Mouse (Mus musculus): Measurements from ENCODE around the gene Izumo4. TPM values are rescaled to one million over a fixed set of nuclear protein-coding genes. Genes with fewer than 3 reads are reported as not detected.

The Izumo4 gene
- polyA plus RNA-seq, 1 experiment, result 39.5 TPM

GRCm38 (mm10) chr10:80697393-80697787 is 4.6 kb upstream of the Izumo4 start:
- Histone ChIP-seq H3K27ac (ENCODE audit: insufficient read depth, low read depth, low read length) (no peak overlapping the region), H3K27me3 (replicated peaks; ENCODE audit: control insufficient read depth, insufficient read depth, low read length) (no peaks in the 10 kb centered on the region), H3K36me3 (ENCODE audit: control insufficient read depth, insufficient read depth, low read length) (no peaks in the 10 kb centered on the region), H3K4me1 (ENCODE audit: control insufficient read depth, insufficient read depth, low read length) (peaks cover 41% of the 10 kb centered on the region), H3K4me3 (ENCODE audit: insufficient read depth, low read depth, low read length) (no peak overlapping the region)
- no peak for TF ChIP-seq CTCF (conservative IDR thresholded peaks at IDR 0.05; ENCODE audit: insufficient read depth, insufficient read length, low read depth, low read length)
- no peak for TF ChIP-seq POLR2A (IDR thresholded peaks at IDR 0.05; ENCODE audit: low read depth, low read length)
- WGBS, result 85% methylated on average over 8 of the region's 8 CpGs
- DNase-seq, result no peak

GRCm38 (mm10) chr10:80697812-80698211 is 4.2 kb upstream of the Izumo4 start:
- H3K36me3 ChIP-seq (ENCODE audit: control insufficient read depth, insufficient read depth, low read length), result no peaks in the 10 kb centered on the region
- no peak for DNase-seq
- no peak overlapping the region for H3K4me3 ChIP-seq (ENCODE audit: insufficient read depth, low read depth, low read length)
- 92% methylated on average over 9 of the region's 9 CpGs for WGBS
- H3K4me1 ChIP-seq (ENCODE audit: control insufficient read depth, insufficient read depth, low read length), result peaks cover 38% of the 10 kb centered on the region
- H3K27me3 ChIP-seq (replicated peaks; ENCODE audit: control insufficient read depth, insufficient read depth, low read length), result no peaks in the 10 kb centered on the region
- TF ChIP-seq POLR2A (IDR thresholded peaks at IDR 0.05; ENCODE audit: low read depth, low read length) (no peak), CTCF (conservative IDR thresholded peaks at IDR 0.05; ENCODE audit: insufficient read depth, insufficient read length, low read depth, low read length) (no peak)
- no peak overlapping the region for H3K27ac ChIP-seq (ENCODE audit: insufficient read depth, low read depth, low read length)

- H3K36me3 ChIP-seq (ENCODE audit: control insufficient read depth, insufficient read depth, low read length), result no peaks in the 10 kb centered on the region
- TF ChIP-seq POLR2A (IDR thresholded peaks at IDR 0.05; ENCODE audit: low read depth, low read length) (no peak), CTCF (conservative IDR thresholded peaks at IDR 0.05; ENCODE audit: insufficient read depth, insufficient read length, low read depth, low read length) (no peak)
- no peak overlapping the region for H3K27ac ChIP-seq (ENCODE audit: insufficient read depth, low read depth, low read length)
- WGBS, result 88% methylated on average over 9 of the region's 9 CpGs
- no peak overlapping the region for H3K4me3 ChIP-seq (ENCODE audit: insufficient read depth, low read depth, low read length)
- peaks cover 35% of the 10 kb centered on the region for H3K4me1 ChIP-seq (ENCODE audit: control insufficient read depth, insufficient read depth, low read length)
- no peaks in the 10 kb centered on the region for H3K27me3 ChIP-seq (replicated peaks; ENCODE audit: control insufficient read depth, insufficient read depth, low read length)
- DNase-seq, result no peak
Measured at GRCm38 (mm10) chr10:80698605-80699004, 3.4 kb upstream of the Izumo4 start.

GRCm38 (mm10) chr10:80700038-80700504 is 1.9 kb upstream of the Izumo4 start:
- TF ChIP-seq CTCF (conservative IDR thresholded peaks at IDR 0.05; ENCODE audit: insufficient read depth, insufficient read length, low read depth, low read length) (no peak), POLR2A (IDR thresholded peaks at IDR 0.05; ENCODE audit: low read depth, low read length) (no peak)
- no peaks in the 10 kb centered on the region for H3K36me3 ChIP-seq (ENCODE audit: control insufficient read depth, insufficient read depth, low read length)
- no peak overlapping the region for H3K27ac ChIP-seq (ENCODE audit: insufficient read depth, low read depth, low read length)
- no peak for DNase-seq
- H3K4me3 ChIP-seq (ENCODE audit: insufficient read depth, low read depth, low read length), result no peak overlapping the region
- WGBS, result 85% methylated on average over 7 of the region's 7 CpGs
- no peaks in the 10 kb centered on the region for H3K27me3 ChIP-seq (replicated peaks; ENCODE audit: control insufficient read depth, insufficient read depth, low read length)
- H3K4me1 ChIP-seq (ENCODE audit: control insufficient read depth, insufficient read depth, low read length), result peaks cover 25% of the 10 kb centered on the region

GRCm38 (mm10) chr10:80700732-80701131 is 1.3 kb upstream of the Izumo4 start:
- no peaks in the 10 kb centered on the region for H3K27me3 ChIP-seq (replicated peaks; ENCODE audit: control insufficient read depth, insufficient read depth, low read length)
- H3K4me3 ChIP-seq (ENCODE audit: insufficient read depth, low read depth, low read length), result no peak overlapping the region
- TF ChIP-seq CTCF (conservative IDR thresholded peaks at IDR 0.05; ENCODE audit: insufficient read depth, insufficient read length, low read depth, low read length) (no peak), POLR2A (IDR thresholded peaks at IDR 0.05; ENCODE audit: low read depth, low read length) (no peak)
- 39% methylated on average over 4 of the region's 4 CpGs for WGBS
- H3K27ac ChIP-seq (ENCODE audit: insufficient read depth, low read depth, low read length), result no peak overlapping the region
- no peak for DNase-seq
- H3K36me3 ChIP-seq (ENCODE audit: control insufficient read depth, insufficient read depth, low read length), result no peaks in the 10 kb centered on the region
- peaks cover 21% of the 10 kb centered on the region for H3K4me1 ChIP-seq (ENCODE audit: control insufficient read depth, insufficient read depth, low read length)

GRCm38 (mm10) chr10:80702536-80703390 is 779 bp downstream of the Izumo4 start:
- WGBS, result 3% methylated on average over 47 of the region's 47 CpGs
- peak overlapping the region; percentile 68; the same call in 1 of the 2 replicates for H3K27ac ChIP-seq (ENCODE audit: insufficient read depth, low read depth, low read length)
- peak; percentile 98 for DNase-seq
- H3K4me3 ChIP-seq (ENCODE audit: insufficient read depth, low read depth, low read length), result peak overlapping the region; percentile 62
- no peaks in the 10 kb centered on the region; the same call in 1 of the 2 replicates for H3K36me3 ChIP-seq (ENCODE audit: control insufficient read depth, insufficient read depth, low read length)
- TF ChIP-seq POLR2A (IDR thresholded peaks at IDR 0.05; ENCODE audit: low read depth, low read length) (peak; percentile 9), CTCF (conservative IDR thresholded peaks at IDR 0.05; ENCODE audit: insufficient read depth, insufficient read length, low read depth, low read length) (no peak)
- peaks cover 9% of the 10 kb centered on the region; the same call in 1 of the 2 replicates for H3K4me1 ChIP-seq (ENCODE audit: control insufficient read depth, insufficient read depth, low read length)
- H3K27me3 ChIP-seq (replicated peaks; ENCODE audit: control insufficient read depth, insufficient read depth, low read length), result no peaks in the 10 kb centered on the region

- TF ChIP-seq POLR2A (IDR thresholded peaks at IDR 0.05; ENCODE audit: low read depth, low read length) (no peak), CTCF (conservative IDR thresholded peaks at IDR 0.05; ENCODE audit: insufficient read depth, insufficient read length, low read depth, low read length) (no peak)
- WGBS, result 86% methylated on average over 5 of the region's 5 CpGs
- Histone ChIP-seq H3K27ac (ENCODE audit: insufficient read depth, low read depth, low read length) (no peak overlapping the region), H3K27me3 (replicated peaks; ENCODE audit: control insufficient read depth, insufficient read depth, low read length) (no peaks in the 10 kb centered on the region), H3K4me1 (ENCODE audit: control insufficient read depth, insufficient read depth, low read length) (peaks cover 9% of the 10 kb centered on the region; the same call in 1 of the 2 replicates), H3K36me3 (ENCODE audit: control insufficient read depth, insufficient read depth, low read length) (peaks cover 2% of the 10 kb centered on the region), H3K4me3 (ENCODE audit: insufficient read depth, low read depth, low read length) (no peak overlapping the region)
- no peak for DNase-seq
Measured at GRCm38 (mm10) chr10:80703643-80704042, 1.7 kb downstream of the Izumo4 start.

Measured in kidney, adult 2 months (tissue).